Comparison of ENCODE assay signal across 11 mouse cellular contexts in genomic region chr10:45873805-45874780, GRCm38 (mm10).
DNase-seq lines count a peak whose midpoint lies in the region; ATAC-seq and TF ChIP-seq lines count a peak whose summit lies in the region.
"Had no signal": no experiment of that assay in that cellular context is flagged by ENCODE, and none has a peak within 500 bp of the region (broad histone marks: within the 10 kb centered on the region; RNA-seq: fewer than 3 reads in every experiment).

No protein-coding gene starts in this region.

- CTCF ChIA-PET in Patski (lab: Charles Lee) = interaction anchor here (0.8 to 0.9 kb wide), 2 partner anchors 9 to 43 kb away, joined by 3 read pairs; no protein-coding TSS in a partner anchor

- in situ Hi-C loops in Patski (cut with MboI; ENCODE audit: low pct_unique_long_range_greater_than_20kb) = loop anchor here (5.0 kb wide), 1 partner anchor 72 kb away; no protein-coding TSS in a partner anchor

- no peak for ATAC-seq in heart, embryonic 16.5 days (replicated peaks; ENCODE audit: extremely low read depth, insufficient read depth, low FRiP score)
- peak; percentile 99 for ATAC-seq in Patski
- ATAC-seq in forebrain, embryonic 12.5 days (ENCODE audit: low FRiP score) = peak; percentile 57; the same call in 1 of the 2 replicates
- no peak for ATAC-seq in limb, embryonic 14.5 days (ENCODE audit: low FRiP score, low read depth)
- ATAC-seq: CD4-positive, CD25-positive, alpha-beta regulatory T cell, adult 4 months had no signal

- H3K9ac ChIP-seq in heart, embryonic 16.5 days (ENCODE audit: low read length) = no peak overlapping the region
- H3K9ac ChIP-seq in forebrain, embryonic 12.5 days = no peak overlapping the region
- no peak overlapping the region for H3K9ac ChIP-seq in limb, embryonic 14.5 days (ENCODE audit: low read depth, low read length, severe bottlenecking)

- H3K4me2 ChIP-seq in heart, embryonic 16.5 days (ENCODE audit: low read depth, low read length) = peak overlapping the region; percentile 36
- no peak overlapping the region for H3K4me2 ChIP-seq in forebrain, embryonic 12.5 days
- H3K4me2 ChIP-seq in limb, embryonic 14.5 days (replicated peaks; ENCODE audit: low read depth, low read length, severe bottlenecking) = no peak overlapping the region

- POLR2A ChIA-PET in Patski (lab: Charles Lee) = no interaction called here

- H3K9me3 ChIP-seq in heart, embryonic 16.5 days (replicated peaks; ENCODE audit: control insufficient read depth, low read length) = no peaks in the 10 kb centered on the region
- H3K9me3 ChIP-seq in forebrain, embryonic 12.5 days = no peaks in the 10 kb centered on the region
- H3K9me3 ChIP-seq in limb, embryonic 14.5 days (ENCODE audit: control insufficient read depth, low read length) = no peaks in the 10 kb centered on the region

- H3K4me3 ChIP-seq in heart, embryonic 16.5 days (ENCODE audit: low read length) = no peak overlapping the region
- no peak overlapping the region for H3K4me3 ChIP-seq in forebrain, embryonic 12.5 days (replicated peaks)
- no peak overlapping the region for H3K4me3 ChIP-seq in limb, embryonic 14.5 days (replicated peaks; ENCODE audit: low read length)

- no peaks in the 10 kb centered on the region for H3K27me3 ChIP-seq in heart, embryonic 16.5 days (ENCODE audit: control insufficient read depth, insufficient read depth, low read length)
- no peaks in the 10 kb centered on the region for H3K27me3 ChIP-seq in Patski
- H3K27me3 ChIP-seq in forebrain, embryonic 12.5 days = no peaks in the 10 kb centered on the region
- no peaks in the 10 kb centered on the region for H3K27me3 ChIP-seq in limb, embryonic 14.5 days (ENCODE audit: control insufficient read depth, insufficient read depth, low read length)

- 55% methylated on average over 14 of the region's 14 CpGs for WGBS in heart, embryonic 16.5 days
- WGBS in forebrain, embryonic 12.5 days = 66% methylated on average over 14 of the region's 14 CpGs
- 45% methylated on average over 14 of the region's 14 CpGs for WGBS in limb, embryonic 14.5 days

- no peak for TF ChIP-seq POLR2A in limb, embryonic 14.5 days (IDR thresholded peaks at IDR 0.05; ENCODE audit: borderline replicate concordance, extremely low read depth, insufficient read depth, insufficient read length)

- no peaks in the 10 kb centered on the region for H3K36me3 ChIP-seq in heart, embryonic 16.5 days (ENCODE audit: control insufficient read depth, insufficient read depth)
- no peaks in the 10 kb centered on the region for H3K36me3 ChIP-seq in forebrain, embryonic 12.5 days (replicated peaks)
- no peaks in the 10 kb centered on the region for H3K36me3 ChIP-seq in limb, embryonic 14.5 days (ENCODE audit: control insufficient read depth, insufficient read depth, low read length)

- H3K27ac ChIP-seq in heart, embryonic 16.5 days (ENCODE audit: low read length) = no peak overlapping the region
- no peak overlapping the region for H3K27ac ChIP-seq in forebrain, embryonic 12.5 days
- H3K27ac ChIP-seq in limb, embryonic 14.5 days (replicated peaks; ENCODE audit: low read depth, low read length) = no peak overlapping the region

- no peak for DNase-seq in heart, adult 11 months
- no peak for DNase-seq in Patski (ENCODE audit: low read depth, low spot score)
- DNase-seq in limb, embryonic 14.5 days (ENCODE audit: low spot score) = peak; percentile 36
- no peak for DNase-seq in spleen, postnatal 36 days (ENCODE audit: low spot score in 2 of 2)
- DNase-seq in ovary, postnatal 10 days (ENCODE audit: low spot score) = no peak
- no peak for DNase-seq in layer of hippocampus, adult 9-10 months (ENCODE audit: low spot score)
- DNase-seq: heart, postnatal 36 days; thymus, postnatal 14 days had no signal

- no peak for TF ChIP-seq CTCF in Patski (IDR thresholded peaks at IDR 0.05)

- 0 out of 2 replicates have a peak, but pooled peaks cover 2% of the 10 kb centered on the region for H3K4me1 ChIP-seq in heart, embryonic 16.5 days (ENCODE audit: control insufficient read depth, insufficient read depth, low read length)
- peaks cover 7% of the 10 kb centered on the region; the same call in 1 of the 2 replicates for H3K4me1 ChIP-seq in forebrain, embryonic 12.5 days
- peaks cover 16% of the 10 kb centered on the region for H3K4me1 ChIP-seq in limb, embryonic 14.5 days (ENCODE audit: control insufficient read depth, insufficient read depth, low read length)

Comparison
In these comparisons a context has a peak if more than half of its experiments do, and no peak if none do; other contexts are left out.
1. ATAC-seq: peak in Patski (single experiment) and forebrain, embryonic 12.5 days (single experiment); none in heart, embryonic 16.5 days (single experiment) and limb, embryonic 14.5 days (single experiment).